16 mouse cellular contexts compared by ENCODE assay signal in genomic region chr5:4732241-4733229, GRCm38 (mm10). TPM values are rescaled to one million over a fixed set of nuclear protein-coding genes. Genes with fewer than 3 reads are reported as not detected.
DNase-seq lines count a peak whose midpoint lies in the region; ATAC-seq and TF ChIP-seq lines count a peak whose summit lies in the region.
"Had no signal": no experiment of that assay in that cellular context is flagged by ENCODE, and none has a peak within 500 bp of the region (broad histone marks: within the 10 kb centered on the region; RNA-seq: fewer than 3 reads in every experiment).

No protein-coding gene starts in this region.

- no peaks in the 10 kb centered on the region for H3K27me3 ChIP-seq in liver, adult 2 months (ENCODE audit: control insufficient read depth, insufficient read depth, low read length)
- no peaks in the 10 kb centered on the region for H3K27me3 ChIP-seq in liver, embryonic 12.5 days (replicated peaks)
- H3K27me3 ChIP-seq in hindbrain, embryonic 15.5 days = no peaks in the 10 kb centered on the region; the same call in 1 of the 2 replicates
- H3K27me3 ChIP-seq in kidney, embryonic 16.5 days (ENCODE audit: insufficient read depth, low read length) = no peaks in the 10 kb centered on the region
- no peaks in the 10 kb centered on the region for H3K27me3 ChIP-seq in midbrain, embryonic 15.5 days (replicated peaks)
- H3K27me3 ChIP-seq: heart, embryonic 12.5 days; limb, embryonic 12.5 days had no signal

- peak; percentile 78 for DNase-seq in liver, adult 2 months (ENCODE audit: extremely low read depth, low read depth, low spot score)
- DNase-seq in cerebellum, adult 11-12 months = no peak
- no peak for DNase-seq in layer of hippocampus, postnatal 14 days (ENCODE audit: low spot score in 2 of 2)
- DNase-seq: cerebellum, postnatal 10 days; gastrocnemius, postnatal 36 days; lung, postnatal 14 days; right cerebral cortex, postnatal 4 days had no signal

- H3K9ac ChIP-seq in liver, adult 2 months (ENCODE audit: low read depth, low read length) = no peak overlapping the region
- H3K9ac ChIP-seq in liver, embryonic 12.5 days = no peak overlapping the region
- no peak overlapping the region for H3K9ac ChIP-seq in hindbrain, embryonic 15.5 days
- H3K9ac ChIP-seq in kidney, embryonic 16.5 days (replicated peaks; ENCODE audit: low read length) = no peak overlapping the region
- H3K9ac ChIP-seq in midbrain, embryonic 15.5 days = no peak overlapping the region
- H3K9ac ChIP-seq: embryonic facial prominence, embryonic 13.5 days; forebrain, embryonic 12.5 days; heart, embryonic 12.5 days; limb, embryonic 12.5 days had no signal

- H3K79me2 ChIP-seq in liver, adult 2 months (ENCODE audit: control insufficient read depth, insufficient read depth, low read length) = no peaks in the 10 kb centered on the region

- no peak overlapping the region for H3K27ac ChIP-seq in liver, adult 2 months (replicated peaks; ENCODE audit: insufficient read depth, low read depth, low read length)
- no peak overlapping the region for H3K27ac ChIP-seq in liver, embryonic 12.5 days
- 0 out of 2 replicates have a peak overlapping the region, but pooled peaks have one; percentile 12 for H3K27ac ChIP-seq in hindbrain, embryonic 15.5 days (replicated peaks)
- H3K27ac ChIP-seq in kidney, embryonic 16.5 days (ENCODE audit: low read length) = peak overlapping the region; percentile 7; the same call in 1 of the 2 replicates
- peak overlapping the region; percentile 39 for H3K27ac ChIP-seq in midbrain, embryonic 15.5 days
- H3K27ac ChIP-seq: embryonic facial prominence, embryonic 13.5 days; forebrain, embryonic 12.5 days; limb, embryonic 12.5 days had no signal

- H3K4me2 ChIP-seq in liver, embryonic 12.5 days = no peak overlapping the region
- no peak overlapping the region for H3K4me2 ChIP-seq in hindbrain, embryonic 15.5 days
- H3K4me2 ChIP-seq in kidney, embryonic 16.5 days (replicated peaks; ENCODE audit: low read depth, low read length) = no peak overlapping the region
- H3K4me2 ChIP-seq in midbrain, embryonic 15.5 days = no peak overlapping the region
- H3K4me2 ChIP-seq: embryonic facial prominence, embryonic 13.5 days; forebrain, embryonic 12.5 days; heart, embryonic 12.5 days; limb, embryonic 12.5 days had no signal

- H3K36me3 ChIP-seq in liver, adult 2 months (ENCODE audit: control insufficient read depth, insufficient read depth, low read length) = no peaks in the 10 kb centered on the region
- H3K36me3 ChIP-seq in liver, embryonic 12.5 days = no peaks in the 10 kb centered on the region
- no peaks in the 10 kb centered on the region for H3K36me3 ChIP-seq in hindbrain, embryonic 15.5 days
- H3K36me3 ChIP-seq in kidney, embryonic 16.5 days (ENCODE audit: insufficient read depth, low read length) = no peaks in the 10 kb centered on the region
- H3K36me3 ChIP-seq in midbrain, embryonic 15.5 days (replicated peaks) = no peaks in the 10 kb centered on the region
- H3K36me3 ChIP-seq: embryonic facial prominence, embryonic 13.5 days; forebrain, embryonic 12.5 days; heart, embryonic 12.5 days; limb, embryonic 12.5 days had no signal

- WGBS in liver, adult 2 months = 22% methylated on average over 10 of the region's 10 CpGs
- WGBS in liver, embryonic 12.5 days (ENCODE audit: insufficient replicate concordance) = 63% methylated on average over 10 of the region's 10 CpGs
- WGBS in hindbrain, embryonic 15.5 days = 28% methylated on average over 10 of the region's 10 CpGs
- WGBS in kidney, embryonic 16.5 days = 74% methylated on average over 10 of the region's 10 CpGs
- 46% methylated on average over 10 of the region's 10 CpGs for WGBS in midbrain, embryonic 15.5 days

- no peak for ATAC-seq in liver, embryonic 12.5 days
- ATAC-seq in hindbrain, embryonic 15.5 days (ENCODE audit: low FRiP score, low read depth) = no peak; the same call in 1 of the 2 replicates
- ATAC-seq in kidney, embryonic 16.5 days (ENCODE audit: low FRiP score, low TSS enrichment) = no peak; the same call in 1 of the 2 replicates
- peak; percentile 65 for ATAC-seq in midbrain, embryonic 15.5 days (replicated peaks)
- ATAC-seq: CD4-positive, CD25-positive, alpha-beta regulatory T cell, adult 4 months had no signal

- H3K9me3 ChIP-seq in liver, embryonic 12.5 days (replicated peaks) = no peaks in the 10 kb centered on the region
- H3K9me3 ChIP-seq in hindbrain, embryonic 15.5 days = no peaks in the 10 kb centered on the region
- H3K9me3 ChIP-seq in kidney, embryonic 16.5 days (ENCODE audit: low read length) = no peaks in the 10 kb centered on the region
- no peaks in the 10 kb centered on the region for H3K9me3 ChIP-seq in midbrain, embryonic 15.5 days
- H3K9me3 ChIP-seq: embryonic facial prominence, embryonic 13.5 days; forebrain, embryonic 12.5 days; heart, embryonic 12.5 days; limb, embryonic 12.5 days had no signal

- H3K4me3 ChIP-seq in liver, adult 2 months (ENCODE audit: insufficient read depth, low read depth, low read length) = no peak overlapping the region
- H3K4me3 ChIP-seq in liver, embryonic 12.5 days = no peak overlapping the region
- no peak overlapping the region for H3K4me3 ChIP-seq in hindbrain, embryonic 15.5 days
- H3K4me3 ChIP-seq in kidney, embryonic 16.5 days (ENCODE audit: low read length) = no peak overlapping the region
- no peak overlapping the region for H3K4me3 ChIP-seq in midbrain, embryonic 15.5 days
- H3K4me3 ChIP-seq: embryonic facial prominence, embryonic 13.5 days; forebrain, embryonic 12.5 days; heart, embryonic 12.5 days; limb, embryonic 12.5 days had no signal

- TF ChIP-seq CTCF in liver, adult 2 months (IDR thresholded peaks at IDR 0.05; ENCODE audit: low read depth, low read length) = no peak

- no peak for TF ChIP-seq POLR2A in liver, adult 2 months (IDR thresholded peaks at IDR 0.05; ENCODE audit: extremely low read depth, insufficient read depth, low read length)

- H3K4me1 ChIP-seq in liver, adult 2 months (ENCODE audit: control insufficient read depth, insufficient read depth, low read length) = peaks cover 9% of the 10 kb centered on the region; the same call in 1 of the 2 replicates
- H3K4me1 ChIP-seq in liver, embryonic 12.5 days = no peaks in the 10 kb centered on the region
- H3K4me1 ChIP-seq in hindbrain, embryonic 15.5 days (replicated peaks) = peaks cover 17% of the 10 kb centered on the region
- peaks cover 17% of the 10 kb centered on the region for H3K4me1 ChIP-seq in kidney, embryonic 16.5 days (ENCODE audit: insufficient read depth, low read length)
- peaks cover 14% of the 10 kb centered on the region for H3K4me1 ChIP-seq in midbrain, embryonic 15.5 days

RNA-seq across cellular contexts. Expression of gene Fzd1, which starts 25.3 kb away (rescaled TPM):
- 3.2 and 4.4 TPM in 2 replicates for total RNA-seq in liver, adult 2 months (2014; rRNA removed)
- polyA plus RNA-seq in liver, adult 2 months (2012; rRNA removed) = 5.0 and 6.5 TPM in 2 replicates
- polyA plus RNA-seq in liver, embryonic 12.5 days (2016; fragmentation: Nextera tagmentation; extraction: Ambion mirVana) = 13.2 and 14.1 TPM in 2 replicates
- polyA plus RNA-seq in hindbrain, embryonic 15.5 days (2015; fragmentation: Nextera tagmentation; extraction: Ambion mirVana) = 12.7 and 17.0 TPM in 2 replicates
- polyA plus RNA-seq in kidney, embryonic 16.5 days (2015; fragmentation: Nextera tagmentation; extraction: Ambion mirVana) = 37.5 and 38.8 TPM in 2 replicates
- 33.2 and 38.9 TPM in 2 replicates for polyA plus RNA-seq in midbrain, embryonic 15.5 days (2015; fragmentation: Nextera tagmentation; extraction: Ambion mirVana)
- total RNA-seq in layer of hippocampus, postnatal 14 days (2021) = 10 to 100 TPM; 16.5 to 20.1 TPM
- polyA plus RNA-seq: CD4-positive, CD25-positive, alpha-beta regulatory T cell, adult 4 months had no signal

Comparison
In these comparisons a context has a peak if more than half of its experiments do, and no peak if none do; other contexts are left out.
1. H3K27ac ChIP-seq: peak in hindbrain, embryonic 15.5 days (single experiment), kidney, embryonic 16.5 days (single experiment) and midbrain, embryonic 15.5 days (single experiment); none in liver, adult 2 months (single experiment) and liver, embryonic 12.5 days (single experiment).